Mouse (Mus musculus) central nervous system, embryonic 18 days (tissue): ENCODE data around the gene Gm4907. TPM values are rescaled to one million over a fixed set of nuclear protein-coding genes. Genes with fewer than 3 reads are reported as not detected.

Source experiments
- polyA plus RNA-seq: library from polyadenylated mRNA; depleted of rRNA; stranded (reverse); fragments of >200 nt; gene quantifications from 2 replicates; pipeline ENCODE4 v1.2.3, GENCODE M21; 2012; rRNA removed

Gm4907 gene
- 0.13 TPM in 1 of 2 replicates, not detected in the other for polyA plus RNA-seq

GRCm38 (mm10) chrX:23882253-23882652 lies at the start of gene Gm4907:
Gm4907 (plus strand) TSS chrX:23882553.

Other genes with a start within 250 kb of the Gm4907 start
- 7.8 and 8.2 TPM in 2 replicates for gene Wdr44, start 189.5 kb upstream of the Gm4907 start, polyA plus RNA-seq
- not detected in 2 replicates for gene Gm4985, start 76.4 kb downstream of the Gm4907 start, polyA plus RNA-seq